ENCODE assay signal across 29 mouse cellular contexts in the genomic region with DNA sequence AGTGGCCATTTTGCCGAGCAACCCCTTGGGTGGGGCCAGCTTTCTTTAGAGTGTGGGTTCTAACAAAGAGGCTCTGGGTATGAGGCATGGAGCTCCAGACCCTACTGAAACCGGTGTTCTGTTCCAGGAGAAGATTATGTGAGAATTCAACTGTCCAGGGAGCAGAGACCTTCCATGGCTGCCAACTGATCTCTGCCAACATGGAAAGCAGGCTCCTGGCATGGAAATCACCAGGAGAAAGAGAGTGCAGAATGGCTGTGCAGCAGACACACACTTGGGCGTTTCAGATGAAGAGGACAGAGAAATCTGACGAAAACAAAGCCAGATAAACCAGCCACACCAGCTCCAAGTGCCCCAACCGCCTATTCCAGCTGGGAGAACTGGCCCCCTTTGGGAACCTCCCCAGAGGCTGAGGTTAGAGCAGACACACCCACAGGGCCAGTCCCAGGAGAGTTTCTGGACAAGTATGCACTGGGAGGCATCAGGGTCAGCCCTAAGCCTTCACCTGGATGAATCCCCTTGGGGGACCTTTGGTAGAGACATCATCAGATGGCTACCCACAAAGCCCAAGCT. TPM values are rescaled to one million over a fixed set of nuclear protein-coding genes. Genes with fewer than 3 reads are reported as not detected.
DNase-seq lines count a peak whose midpoint lies in the region; ATAC-seq and TF ChIP-seq lines count a peak whose summit lies in the region.
"Had no signal": no experiment of that assay in that cellular context is flagged by ENCODE, and none has a peak within 500 bp of the region (broad histone marks: within the 10 kb centered on the region; RNA-seq: fewer than 3 reads in every experiment).

No protein-coding gene starts in this region.

- peak overlapping the region; percentile 28 for H3K27ac ChIP-seq in limb, embryonic 15.5 days
- H3K27ac ChIP-seq in stomach, postnatal 0 days (replicated peaks), result peak overlapping the region; percentile 63
- H3K27ac ChIP-seq in hindbrain, embryonic 16.5 days (ENCODE audit: low read depth, low read length), result no peak overlapping the region
- H3K27ac ChIP-seq: embryonic facial prominence, embryonic 12.5 days; forebrain, embryonic 13.5 days; heart, embryonic 15.5 days; limb, embryonic 12.5 days; liver, embryonic 15.5 days; midbrain, embryonic 10.5 days; neural tube, embryonic 13.5 days had no signal

- H3K9me3 ChIP-seq in limb, embryonic 15.5 days, result no peaks in the 10 kb centered on the region
- H3K9me3 ChIP-seq in stomach, postnatal 0 days (ENCODE audit: control insufficient read depth, low read length), result no peaks in the 10 kb centered on the region
- no peaks in the 10 kb centered on the region for H3K9me3 ChIP-seq in hindbrain, embryonic 16.5 days (ENCODE audit: control insufficient read depth, low read length)
- H3K9me3 ChIP-seq: embryonic facial prominence, embryonic 12.5 days; forebrain, embryonic 13.5 days; heart, embryonic 15.5 days; limb, embryonic 12.5 days; liver, embryonic 15.5 days; midbrain, embryonic 10.5 days; neural tube, embryonic 13.5 days had no signal

- ATAC-seq in limb, embryonic 15.5 days (ENCODE audit: insufficient number of reproducible peaks, low FRiP score, low TSS enrichment, low read depth), result 0 out of 2 replicates have a peak, but pooled peaks have one; percentile 31
- ATAC-seq in stomach, postnatal 0 days (ENCODE audit: low FRiP score, low TSS enrichment), result no peak; the same call in 1 of the 2 replicates
- no peak for ATAC-seq in hindbrain, embryonic 16.5 days
- ATAC-seq: CD4-positive, CD25-positive, alpha-beta regulatory T cell, adult 4 months; forebrain, embryonic 13.5 days; intestine, embryonic 16.5 days had no signal

- no peak overlapping the region for H3K9ac ChIP-seq in limb, embryonic 15.5 days
- H3K9ac ChIP-seq in stomach, postnatal 0 days (ENCODE audit: low read length), result 0 out of 2 replicates have a peak overlapping the region, but pooled peaks have one; percentile 8
- no peak overlapping the region for H3K9ac ChIP-seq in hindbrain, embryonic 16.5 days (ENCODE audit: low read depth, low read length)
- H3K9ac ChIP-seq: embryonic facial prominence, embryonic 12.5 days; forebrain, embryonic 13.5 days; heart, embryonic 15.5 days; limb, embryonic 12.5 days; liver, embryonic 15.5 days; lung, embryonic 14.5 days; neural tube, embryonic 13.5 days had no signal

- H3K4me3 ChIP-seq in limb, embryonic 15.5 days, result peak overlapping the region; percentile 46
- peak overlapping the region; percentile 46 for H3K4me3 ChIP-seq in stomach, postnatal 0 days (ENCODE audit: low read depth, low read length)
- no peak overlapping the region for H3K4me3 ChIP-seq in hindbrain, embryonic 16.5 days (ENCODE audit: low read length)
- H3K4me3 ChIP-seq: embryonic facial prominence, embryonic 12.5 days; forebrain, embryonic 13.5 days; heart, embryonic 15.5 days; limb, embryonic 12.5 days; liver, embryonic 15.5 days; midbrain, embryonic 10.5 days; neural tube, embryonic 13.5 days had no signal

- TF ChIP-seq EP300 in stomach, postnatal 0 days (optimal IDR thresholded peaks at IDR 0.05), result peak; percentile 50

- peak; percentile 32 to 50 for DNase-seq in cerebellum, postnatal 14 days
- no peak for DNase-seq in cerebellum, adult 11 months
- DNase-seq in urinary bladder, postnatal 14 days (ENCODE audit: low spot score), result peak; percentile 15
- no peak for DNase-seq in urinary bladder, postnatal 36 days (ENCODE audit: low spot score in 2 of 2)
- no peak for DNase-seq in stomach, postnatal 0 days (ENCODE audit: low spot score)
- DNase-seq in left cerebral cortex, postnatal 36 days (ENCODE audit: low spot score in 2 of 2), result no peak
- DNase-seq: adrenal gland, adult 2 months; cerebellum, adult 11-12 months; gastrocnemius, postnatal 10 days; kidney, adult 9 months; kidney, postnatal 10 days; lung, embryonic 14.5 days; lung, postnatal 14 days; right cerebral cortex, postnatal 4 days; thymus, postnatal 25 days had no signal

- TF ChIP-seq CTCF in stomach, postnatal 0 days (IDR thresholded peaks at IDR 0.05; ENCODE audit: low read depth), result no peak

- 27% methylated on average over 5 of the region's 5 CpGs for WGBS in limb, embryonic 15.5 days
- WGBS in stomach, postnatal 0 days, result 29% methylated on average over 5 of the region's 5 CpGs
- 38% methylated on average over 5 of the region's 5 CpGs for WGBS in hindbrain, embryonic 16.5 days

- peaks cover 67% of the 10 kb centered on the region for H3K27me3 ChIP-seq in limb, embryonic 15.5 days
- H3K27me3 ChIP-seq in stomach, postnatal 0 days (ENCODE audit: control insufficient read depth, insufficient read depth, low read length), result peaks cover 10% of the 10 kb centered on the region; the same call in 1 of the 2 replicates
- H3K27me3 ChIP-seq in hindbrain, embryonic 16.5 days (replicated peaks; ENCODE audit: control insufficient read depth, insufficient read depth, low read length), result peaks cover 48% of the 10 kb centered on the region

- peak overlapping the region; percentile 8 for H3K4me2 ChIP-seq in limb, embryonic 15.5 days
- peak overlapping the region; percentile 42 for H3K4me2 ChIP-seq in stomach, postnatal 0 days (replicated peaks; ENCODE audit: low read depth)
- H3K4me2 ChIP-seq in hindbrain, embryonic 16.5 days (ENCODE audit: low read length), result no peak overlapping the region
- H3K4me2 ChIP-seq: embryonic facial prominence, embryonic 12.5 days; forebrain, embryonic 13.5 days; heart, embryonic 15.5 days; limb, embryonic 12.5 days; liver, embryonic 15.5 days; lung, embryonic 14.5 days; neural tube, embryonic 13.5 days had no signal

- H3K4me1 ChIP-seq in limb, embryonic 15.5 days, result peaks cover 11% of the 10 kb centered on the region
- no peaks in the 10 kb centered on the region for H3K4me1 ChIP-seq in stomach, postnatal 0 days (replicated peaks; ENCODE audit: control insufficient read depth, insufficient read depth)
- H3K4me1 ChIP-seq in hindbrain, embryonic 16.5 days (ENCODE audit: control insufficient read depth, insufficient read depth, low read depth, low read length), result peaks cover 8% of the 10 kb centered on the region

- intact Hi-C loops in left cerebral cortex, postnatal 36 days (cut with DNase I), result no loop called here

- no peaks in the 10 kb centered on the region for H3K36me3 ChIP-seq in limb, embryonic 15.5 days
- H3K36me3 ChIP-seq in stomach, postnatal 0 days (ENCODE audit: control insufficient read depth, insufficient read depth, low read length), result no peaks in the 10 kb centered on the region
- H3K36me3 ChIP-seq in hindbrain, embryonic 16.5 days (ENCODE audit: control insufficient read depth, insufficient read depth, low read length), result no peaks in the 10 kb centered on the region
- H3K36me3 ChIP-seq: embryonic facial prominence, embryonic 12.5 days; heart, embryonic 15.5 days; limb, embryonic 12.5 days; liver, embryonic 15.5 days; midbrain, embryonic 10.5 days; neural tube, embryonic 13.5 days had no signal

RNA-seq across cellular contexts. Expression of a gene that starts 2.4 kb away (rescaled TPM):
- 72.6 and 89.7 TPM in 2 replicates for polyA plus RNA-seq in limb, embryonic 15.5 days (2015; fragmentation: Nextera tagmentation; extraction: Ambion mirVana)
- polyA plus RNA-seq in stomach, postnatal 0 days (2015; fragmentation: Nextera tagmentation; extraction: Ambion mirVana), result 29.8 and 34.2 TPM in 2 replicates
- total RNA-seq in left cerebral cortex, postnatal 36 days (2021), result under 1 TPM; 0.39 to 0.44 TPM
- 0.09 and 0.14 TPM in 2 replicates for polyA plus RNA-seq in hindbrain, embryonic 16.5 days (2015; fragmentation: Nextera tagmentation; extraction: Ambion mirVana)
- total RNA-seq: adrenal gland, adult 2 months; adrenal gland, postnatal 4 days; heart, postnatal 25 days; megakaryocyte progenitor cell, adult 5-6 weeks had no signal
- polyA plus RNA-seq: adrenal gland, adult 2 months; CD4-positive, CD25-positive, alpha-beta regulatory T cell, adult 4 months; forebrain, embryonic 13.5 days; liver, embryonic 15.5 days; midbrain, embryonic 10.5 days had no signal

Comparison
In these comparisons a context has a peak if more than half of its experiments do, and no peak if none do; other contexts are left out.
1. DNase-seq: peak in cerebellum, postnatal 14 days (2 of 2) and urinary bladder, postnatal 14 days (single experiment); none in cerebellum, adult 11 months (single experiment), urinary bladder, postnatal 36 days (0 of 2), stomach, postnatal 0 days (single experiment) and left cerebral cortex, postnatal 36 days (0 of 2).
2. RNA of a gene that starts 2.4 kb away (polyA plus RNA-seq): 72.6 to 89.7 TPM in limb, embryonic 15.5 days and 29.8 to 34.2 TPM in stomach, postnatal 0 days; 0.09 to 0.14 TPM in hindbrain, embryonic 16.5 days; every median in the first group is over 10 times any median in the second.